Mouse (Mus musculus) embryonic stem cell, embryonic (primary cell): ENCODE results near the gene Eef1akmt2.

Experiments
- CTCF ChIA-PET, 4 experiments: fragments of 300-600 bp in 2 of 4; fragments of 350-600 bp in 2 of 4; sonication (Branson Sonifier 250); formaldehyde crosslinking; loops; one replicate each; lab custom pipeline; 2022; ENCODE audit warnings: inconsistent platforms in 2 of 4; lab: Charles Lee
- POLR2A ChIA-PET, 4 experiments: fragments of 300-600 bp in 2 of 4; fragments of 350-600 bp in 2 of 4; sonication (Branson Sonifier 250); formaldehyde crosslinking; loops; one replicate each; lab custom pipeline; 2022; ENCODE audit warnings: antibody characterized with exemption in 4 of 4, inconsistent platforms in 1 of 4; lab: Charles Lee

Gene Eef1akmt2

GRCm38 (mm10) chr7:132793467-132793866, 59.0 kb downstream of the Eef1akmt2 start:
- ChIA-PET CTCF (interaction anchor here in 2 of 4 experiments (0.6 to 3.1 kb wide), 4 partner anchors 10 to 1837 kb away, joined by 3 to 10 read pairs (median 6); no protein-coding TSS in a partner anchor), POLR2A (interaction anchor here in 3 of 4 experiments (0.5 to 6.6 kb wide), 21 partner anchors 9 to 1309 kb away, joined by 3 to 44 read pairs (median 4); partner anchors contain the start of genes Abraxas2 (in 1 of the 3), Eef1akmt2 (in 1 of the 3) and Oat (in 1 of the 3))

GRCm38 (mm10) chr7:132790447-132791219, 61.8 kb downstream of the Eef1akmt2 start:
- ChIA-PET POLR2A (interaction anchor here in 2 of 4 experiments (0.6 to 6.6 kb wide), 11 partner anchors 9 to 215 kb away, joined by 3 to 44 read pairs (median 7); no protein-coding TSS in a partner anchor), CTCF (interaction anchor here in 3 of 4 experiments (1.0 to 3.1 kb wide), 3 partner anchors 20 to 92 kb away, joined by 3 to 10 read pairs (median 3); no protein-coding TSS in a partner anchor)

- ChIA-PET POLR2A (interaction anchor here in 2 of 4 experiments (0.6 to 2.2 kb wide), 7 partner anchors 14 to 719 kb away, joined by 3 to 11 read pairs (median 3); no protein-coding TSS in a partner anchor), CTCF (no interaction called here)
Measured at GRCm38 (mm10) chr7:132788826-132789225, 63.6 kb downstream of the Eef1akmt2 start.

GRCm38 (mm10) chr7:132787496-132788190, 64.8 kb downstream of the Eef1akmt2 start:
- ChIA-PET POLR2A (interaction anchor here in 2 of 4 experiments (0.7 to 2.2 kb wide), 8 partner anchors 9 to 52 kb away, joined by 3 to 11 read pairs (median 4); no protein-coding TSS in a partner anchor), CTCF (no interaction called here)

- CTCF ChIA-PET, result no interaction called here
- POLR2A ChIA-PET, result interaction anchor here in 3 of 4 experiments (0.7 to 2.2 kb wide), 7 partner anchors 8 to 22 kb away, joined by 3 to 11 read pairs (median 4); no protein-coding TSS in a partner anchor
Measured at GRCm38 (mm10) chr7:132787022-132787421, 65.5 kb downstream of the Eef1akmt2 start.

- CTCF ChIA-PET, result no interaction called here
- POLR2A ChIA-PET, result interaction anchor here in 3 of 4 experiments (0.6 to 2.2 kb wide), 11 partner anchors 8 to 130 kb away, joined by 3 to 11 read pairs (median 3); no protein-coding TSS in a partner anchor
Measured at GRCm38 (mm10) chr7:132786522-132786921, 66.0 kb downstream of the Eef1akmt2 start.

GRCm38 (mm10) chr7:132786011-132786410, 66.5 kb downstream of the Eef1akmt2 start:
- ChIA-PET CTCF (no interaction called here), POLR2A (interaction anchor here in 2 of 4 experiments (0.6 to 6.4 kb wide), 8 partner anchors 10 to 131 kb away, joined by 3 to 50 read pairs (median 3); no protein-coding TSS in a partner anchor)

GRCm38 (mm10) chr7:132784101-132784500, 68.4 kb downstream of the Eef1akmt2 start:
- POLR2A ChIA-PET, result interaction anchor here in 2 of 4 experiments (1.0 to 6.4 kb wide), 4 partner anchors 8 to 27 kb away, joined by 4 to 50 read pairs (median 19); no protein-coding TSS in a partner anchor
- CTCF ChIA-PET, result interaction anchor here in 2 of 4 experiments (0.6 to 1.2 kb wide), 2 partner anchors 27 to 571 kb away, joined by 3 to 4 read pairs; no protein-coding TSS in a partner anchor

- ChIA-PET POLR2A (interaction anchor here in 3 of 4 experiments (0.5 to 6.4 kb wide), 21 partner anchors 10 to 855 kb away, joined by 3 to 50 read pairs (median 3); partner anchors contain the start of genes Abraxas2 (in 1 of the 3) and Edrf1 (in 1 of the 3)), CTCF (interaction anchor here (0.6 to 3.2 kb wide), 7 partner anchors 29 to 564 kb away, joined by 3 to 15 read pairs (median 7); no protein-coding TSS in a partner anchor)
Measured at GRCm38 (mm10) chr7:132781850-132782249, 70.6 kb downstream of the Eef1akmt2 start.

GRCm38 (mm10) chr7:132781130-132781814, 71.2 kb downstream of the Eef1akmt2 start:
- ChIA-PET POLR2A (interaction anchor here in 2 of 4 experiments (0.5 to 6.4 kb wide), 19 partner anchors 10 to 856 kb away, joined by 3 to 50 read pairs (median 4); partner anchors contain the start of genes Abraxas2 (in 1 of the 2) and Edrf1 (in 1 of the 2)), CTCF (interaction anchor here in 3 of 4 experiments (0.5 to 3.2 kb wide), 9 partner anchors 30 to 143 kb away, joined by 3 to 15 read pairs (median 5); no protein-coding TSS in a partner anchor)

GRCm38 (mm10) chr7:132780611-132781010, 71.9 kb downstream of the Eef1akmt2 start:
- ChIA-PET CTCF (interaction anchor here in 3 of 4 experiments (0.5 to 3.2 kb wide), 9 partner anchors 14 to 142 kb away, joined by 3 to 15 read pairs (median 4); no protein-coding TSS in a partner anchor), POLR2A (interaction anchor here in 3 of 4 experiments (0.6 to 6.4 kb wide), 16 partner anchors 9 to 79 kb away, joined by 3 to 50 read pairs (median 6); no protein-coding TSS in a partner anchor)

- ChIA-PET CTCF (no interaction called here), POLR2A (interaction anchor here in 2 of 4 experiments (0.7 to 5.8 kb wide), 8 partner anchors 9 to 80 kb away, joined by 3 to 32 read pairs (median 5); partner anchors contain the start of gene Abraxas2 (in 1 of the 2))
Measured at GRCm38 (mm10) chr7:132778630-132779029, 73.8 kb downstream of the Eef1akmt2 start.

- ChIA-PET POLR2A (interaction anchor here in 2 of 4 experiments (0.8 to 5.8 kb wide), 9 partner anchors 9 to 42 kb away, joined by 3 to 32 read pairs (median 5); no protein-coding TSS in a partner anchor), CTCF (interaction anchor here in 1 of 4 experiments (2.0 kb wide), 1 partner anchor 42 kb away, joined by 7 read pairs; no protein-coding TSS in a partner anchor)
Measured at GRCm38 (mm10) chr7:132777728-132778453, 74.6 kb downstream of the Eef1akmt2 start.
